Mouse (Mus musculus) E14TG2a.4 (cell line): ENCODE data around the gene Ppp1r1c.

Source experiments
- CTCF ChIP-seq: conservative IDR thresholded peaks from 2 replicates; pipeline ENCODE4 v1.5.1; 2014; ENCODE audit warnings: low read length
- POU5F1 ChIP-seq: IDR thresholded peaks from 2 replicates; pipeline ENCODE4 v1.6.1; 2014; ENCODE audit warnings: low read length, borderline replicate concordance

DNA sequence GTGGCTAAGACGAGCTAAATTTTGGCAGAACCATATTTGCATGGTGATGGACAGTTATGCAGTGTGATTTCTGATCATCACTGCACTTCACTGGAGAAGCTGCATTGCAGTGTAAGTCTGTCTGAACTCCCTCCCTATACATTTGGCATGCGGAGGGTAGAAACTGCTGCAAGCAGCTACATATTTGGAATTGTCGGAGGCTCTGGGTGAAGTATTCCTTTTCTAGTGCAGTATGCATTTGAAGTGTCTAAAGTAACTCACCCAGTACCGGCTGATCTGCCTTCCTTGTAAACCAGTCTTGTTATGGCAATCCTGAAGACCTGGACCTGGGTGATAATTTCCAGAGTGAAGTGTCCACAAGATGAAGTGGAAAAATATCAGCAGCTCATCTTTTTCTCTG, 25.9 kb upstream of the Ppp1r1c start:
- TF ChIP-seq CTCF: no peak
- TF ChIP-seq POU5F1: no peak
